ENCODE assay signal across 8 mouse cellular contexts in the genomic region with DNA sequence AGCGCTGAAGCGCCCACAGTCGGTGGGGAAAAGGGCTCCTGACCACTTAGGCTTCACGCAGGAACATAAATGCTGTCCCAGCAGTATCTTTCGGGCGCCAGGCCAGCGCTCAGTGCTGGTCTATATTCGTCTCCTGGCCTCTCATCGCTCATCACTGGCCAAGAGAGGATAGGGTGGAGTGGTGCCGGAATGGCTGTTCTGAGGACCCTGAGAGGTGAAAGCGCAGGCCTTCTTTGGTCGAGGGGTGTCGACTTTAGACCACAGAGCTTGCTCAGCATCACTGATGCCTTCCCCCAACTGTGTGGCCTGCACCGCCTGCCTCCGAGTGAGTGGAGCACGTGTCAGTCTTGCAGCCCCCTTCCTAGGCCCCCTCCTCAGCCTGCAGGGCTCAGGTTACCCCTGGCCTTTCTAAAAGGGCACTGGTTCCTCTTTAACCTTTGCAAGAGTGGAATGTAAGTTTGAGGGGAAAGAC. TPM values are rescaled to one million over a fixed set of nuclear protein-coding genes. Genes with fewer than 3 reads are reported as not detected.
DNase-seq lines count a peak whose midpoint lies in the region; ATAC-seq and TF ChIP-seq lines count a peak whose summit lies in the region.

No protein-coding gene starts in this region.

- peak overlapping the region; percentile 97 for H3K9ac ChIP-seq in forebrain, embryonic 15.5 days (replicated peaks)
- H3K9ac ChIP-seq in hindbrain, embryonic 11.5 days (ENCODE audit: low read depth, low read length), result peak overlapping the region; percentile 97
- no peak overlapping the region; the same call in 1 of the 2 replicates for H3K9ac ChIP-seq in liver, embryonic 15.5 days

- 8% methylated on average over 16 of the region's 16 CpGs for WGBS in forebrain, embryonic 15.5 days
- WGBS in hindbrain, embryonic 11.5 days, result 3% methylated on average over 16 of the region's 16 CpGs
- WGBS in liver, embryonic 15.5 days (ENCODE audit: insufficient replicate concordance), result 23% methylated on average over 16 of the region's 16 CpGs
- WGBS in small intestine, adult 2 months, result 20% methylated on average over 16 of the region's 16 CpGs

- no peak for TF ChIP-seq CTCF in small intestine, adult 2 months (IDR thresholded peaks at IDR 0.05; ENCODE audit: extremely low read depth, insufficient read length, insufficient replicate concordance, low read depth, low read length)

- H3K36me3 ChIP-seq in forebrain, embryonic 15.5 days, result peaks cover 9% of the 10 kb centered on the region
- H3K36me3 ChIP-seq in hindbrain, embryonic 11.5 days (ENCODE audit: control insufficient read depth, insufficient read depth, low read length), result no peaks in the 10 kb centered on the region; the same call in 1 of the 2 replicates
- H3K36me3 ChIP-seq in liver, embryonic 15.5 days (replicated peaks), result peaks cover 19% of the 10 kb centered on the region
- peaks cover 22% of the 10 kb centered on the region for H3K36me3 ChIP-seq in small intestine, adult 2 months (ENCODE audit: control insufficient read depth, insufficient read depth, low read length)

- peak overlapping the region; percentile 99 for H3K4me3 ChIP-seq in forebrain, embryonic 15.5 days
- peak overlapping the region; percentile 99; the same call in 1 of the 2 replicates for H3K4me3 ChIP-seq in hindbrain, embryonic 11.5 days (ENCODE audit: low read depth, low read length)
- peak overlapping the region; percentile 99 for H3K4me3 ChIP-seq in liver, embryonic 15.5 days (replicated peaks)
- peak overlapping the region; percentile 87 for H3K4me3 ChIP-seq in small intestine, adult 2 months (ENCODE audit: low read depth, low read length)

- peak overlapping the region; percentile 97; the same call in 1 of the 2 replicates for H3K27ac ChIP-seq in forebrain, embryonic 15.5 days (replicated peaks)
- H3K27ac ChIP-seq in hindbrain, embryonic 11.5 days (ENCODE audit: low read depth, low read length), result peak overlapping the region; percentile 96; the same call in 1 of the 2 replicates
- peak overlapping the region; percentile 99 for H3K27ac ChIP-seq in liver, embryonic 15.5 days (replicated peaks)
- H3K27ac ChIP-seq in small intestine, adult 2 months (ENCODE audit: insufficient read depth, low read depth, low read length), result peak overlapping the region; percentile 99

- H3K9me3 ChIP-seq in forebrain, embryonic 15.5 days, result no peaks in the 10 kb centered on the region
- H3K9me3 ChIP-seq in hindbrain, embryonic 11.5 days (ENCODE audit: control insufficient read depth, low read length), result no peaks in the 10 kb centered on the region
- H3K9me3 ChIP-seq in liver, embryonic 15.5 days (replicated peaks), result no peaks in the 10 kb centered on the region

- no peak for ATAC-seq in forebrain, embryonic 15.5 days (replicated peaks)
- no peak for ATAC-seq in hindbrain, embryonic 11.5 days (ENCODE audit: low FRiP score)
- ATAC-seq in liver, embryonic 15.5 days (ENCODE audit: insufficient read depth), result no peak

- H3K4me1 ChIP-seq in forebrain, embryonic 15.5 days, result peaks cover 41% of the 10 kb centered on the region
- 0 out of 2 replicates have a peak, but pooled peaks cover 12% of the 10 kb centered on the region for H3K4me1 ChIP-seq in hindbrain, embryonic 11.5 days (replicated peaks; ENCODE audit: control insufficient read depth, insufficient read depth, low read length)
- peaks cover 51% of the 10 kb centered on the region for H3K4me1 ChIP-seq in liver, embryonic 15.5 days (replicated peaks)
- H3K4me1 ChIP-seq in small intestine, adult 2 months (ENCODE audit: control insufficient read depth, insufficient read depth, insufficient read length, low read length), result peaks cover 15% of the 10 kb centered on the region

- peak; percentile 41 for DNase-seq in kidney, adult 18-20 months
- DNase-seq in kidney, adult 9 months, result no peak
- DNase-seq in NIH3T3 (ENCODE audit: low read depth), result peak; percentile 75
- DNase-seq in hindbrain, embryonic 11.5 days (ENCODE audit: low spot score), result peak; percentile 58
- DNase-seq in right cerebral cortex, postnatal 14 days, result no peak

- H3K27me3 ChIP-seq in forebrain, embryonic 15.5 days, result no peaks in the 10 kb centered on the region
- no peaks in the 10 kb centered on the region for H3K27me3 ChIP-seq in hindbrain, embryonic 11.5 days (ENCODE audit: control insufficient read depth, insufficient read depth, low read length)
- peaks cover 16% of the 10 kb centered on the region for H3K27me3 ChIP-seq in liver, embryonic 15.5 days
- no peaks in the 10 kb centered on the region for H3K27me3 ChIP-seq in small intestine, adult 2 months (ENCODE audit: control insufficient read depth, insufficient read depth, low read length)

- TF ChIP-seq POLR2A in small intestine, adult 2 months (IDR thresholded peaks at IDR 0.05; ENCODE audit: low read depth, low read length), result no peak

- peak overlapping the region; percentile 72 for H3K4me2 ChIP-seq in forebrain, embryonic 15.5 days (replicated peaks)
- peak overlapping the region; percentile 84 for H3K4me2 ChIP-seq in hindbrain, embryonic 11.5 days (replicated peaks; ENCODE audit: low read depth, low read length)
- H3K4me2 ChIP-seq in liver, embryonic 15.5 days, result peak overlapping the region; percentile 99

RNA-seq across cellular contexts. Expression of a gene that starts 0.5 kb away (rescaled TPM):
- 6.3 and 8.4 TPM in 2 replicates for polyA plus RNA-seq in forebrain, embryonic 15.5 days (2015; fragmentation: Nextera tagmentation; extraction: Ambion mirVana)
- polyA plus RNA-seq in hindbrain, embryonic 11.5 days (2014; fragmentation: Nextera tagmentation; extraction: Ambion mirVana), result 23.2 and 26.2 TPM in 2 replicates
- polyA plus RNA-seq in liver, embryonic 15.5 days (2015; fragmentation: Nextera tagmentation; extraction: Ambion mirVana), result 10.8 and 18.2 TPM in 2 replicates
- 3.3 and 12.7 TPM in 2 replicates for polyA plus RNA-seq in small intestine, adult 2 months (2012; rRNA removed)

RNA-seq across cellular contexts. Expression of a gene that starts 2.0 kb away (rescaled TPM):
- 683 and 724 TPM in 2 replicates for polyA plus RNA-seq in forebrain, embryonic 15.5 days (2015; fragmentation: Nextera tagmentation; extraction: Ambion mirVana)
- 1,409 and 1,523 TPM in 2 replicates for polyA plus RNA-seq in hindbrain, embryonic 11.5 days (2014; fragmentation: Nextera tagmentation; extraction: Ambion mirVana)
- 927 and 1,040 TPM in 2 replicates for polyA plus RNA-seq in liver, embryonic 15.5 days (2015; fragmentation: Nextera tagmentation; extraction: Ambion mirVana)
- polyA plus RNA-seq in small intestine, adult 2 months (2012; rRNA removed), result 2,319 and 5,668 TPM in 2 replicates

RNA-seq across cellular contexts. Expression of a gene that starts 9.2 kb away (rescaled TPM):
- 167 and 168 TPM in 2 replicates for polyA plus RNA-seq in forebrain, embryonic 15.5 days (2015; fragmentation: Nextera tagmentation; extraction: Ambion mirVana)
- polyA plus RNA-seq in hindbrain, embryonic 11.5 days (2014; fragmentation: Nextera tagmentation; extraction: Ambion mirVana), result 138 and 145 TPM in 2 replicates
- 70.3 and 79.4 TPM in 2 replicates for polyA plus RNA-seq in liver, embryonic 15.5 days (2015; fragmentation: Nextera tagmentation; extraction: Ambion mirVana)
- 109 and 147 TPM in 2 replicates for polyA plus RNA-seq in small intestine, adult 2 months (2012; rRNA removed)

RNA-seq across cellular contexts. Expression of a gene that starts 9.5 kb away (rescaled TPM):
- 126 and 130 TPM in 2 replicates for polyA plus RNA-seq in forebrain, embryonic 15.5 days (2015; fragmentation: Nextera tagmentation; extraction: Ambion mirVana)
- polyA plus RNA-seq in hindbrain, embryonic 11.5 days (2014; fragmentation: Nextera tagmentation; extraction: Ambion mirVana), result 86.6 and 94.3 TPM in 2 replicates
- 76.8 and 80.4 TPM in 2 replicates for polyA plus RNA-seq in liver, embryonic 15.5 days (2015; fragmentation: Nextera tagmentation; extraction: Ambion mirVana)
- polyA plus RNA-seq in small intestine, adult 2 months (2012; rRNA removed), result 43.0 and 114 TPM in 2 replicates

RNA-seq across cellular contexts. Expression of a gene that starts 12.7 kb away (rescaled TPM):
- 148 and 153 TPM in 2 replicates for polyA plus RNA-seq in forebrain, embryonic 15.5 days (2015; fragmentation: Nextera tagmentation; extraction: Ambion mirVana)
- polyA plus RNA-seq in hindbrain, embryonic 11.5 days (2014; fragmentation: Nextera tagmentation; extraction: Ambion mirVana), result 151 and 176 TPM in 2 replicates
- 55.1 and 59.5 TPM in 2 replicates for polyA plus RNA-seq in liver, embryonic 15.5 days (2015; fragmentation: Nextera tagmentation; extraction: Ambion mirVana)
- 21.0 and 36.6 TPM in 2 replicates for polyA plus RNA-seq in small intestine, adult 2 months (2012; rRNA removed)

Comparison
In these comparisons a context has a peak if more than half of its experiments do, and no peak if none do; other contexts are left out.
1. DNase-seq: peak in kidney, adult 18-20 months (single experiment), NIH3T3 (single experiment) and hindbrain, embryonic 11.5 days (single experiment); none in kidney, adult 9 months (single experiment) and right cerebral cortex, postnatal 14 days (single experiment).
2. Peak in every context shown above with its lines, with median percentiles within 50 percentile points of each other: H3K27ac ChIP-seq, H3K4me2 ChIP-seq and H3K4me3 ChIP-seq.